Mouse (Mus musculus) stomach, postnatal 0 days (tissue): ENCODE data around the gene Ptprm. TPM values are rescaled to one million over a fixed set of nuclear protein-coding genes. Genes with fewer than 3 reads are reported as not detected.

Experiments used
- ATAC-seq: fragments of 200-750 bp; cut with Nextera tagmentation; 2 replicates; pipeline ENCODE4 v1.8.0; 2017; ENCODE audit not compliant: low FRiP score, low TSS enrichment
- DNase-seq: peaks from one replicate; pipeline ENCODE4 v3.0.0-alpha.2; 2016; ENCODE audit warnings: low spot score
- H3K27ac ChIP-seq: fragments of 300-500 bp; sonication (generic); replicated peaks from 2 replicates; pipeline ENCODE4 v1.5.1; 2014; ENCODE audit warnings: mild to moderate bottlenecking, control low read depth
- H3K27me3 ChIP-seq: fragments of 300-500 bp; sonication (generic); 2 replicates; pipeline ENCODE4 v1.6.1; 2014; ENCODE audit warnings: low read length; ENCODE audit not compliant: control insufficient read depth, insufficient read depth
- H3K36me3 ChIP-seq: fragments of 300-500 bp; sonication (generic); 2 replicates; pipeline ENCODE4 v1.6.1; 2014; ENCODE audit warnings: low read length, mixed read lengths; ENCODE audit not compliant: control insufficient read depth, insufficient read depth
- H3K4me1 ChIP-seq: fragments of 300-500 bp; sonication (generic); replicated peaks from 2 replicates; pipeline ENCODE4 v1.6.1; 2014; ENCODE audit warnings: antibody characterized with exemption; ENCODE audit not compliant: control insufficient read depth, insufficient read depth
- H3K4me2 ChIP-seq: fragments of 300-500 bp; sonication (generic); replicated peaks from 2 replicates; pipeline ENCODE4 v1.6.1; 2014; ENCODE audit warnings: low read depth, mild to moderate bottlenecking, control low read depth, moderate library complexity
- H3K4me3 ChIP-seq: fragments of 300-500 bp; sonication (generic); 2 replicates; pipeline ENCODE4 v1.5.1; 2014; ENCODE audit warnings: low read depth, low read length, control low read depth
- H3K9ac ChIP-seq: fragments of 300-500 bp; sonication (generic); 2 replicates; pipeline ENCODE4 v1.6.1; 2014; ENCODE audit warnings: mild to moderate bottlenecking, low read length, control low read depth, mixed read lengths
- H3K9me3 ChIP-seq: fragments of 300-500 bp; sonication (generic); 2 replicates; pipeline ENCODE4 v1.6.1; 2016; ENCODE audit warnings: low read length; ENCODE audit not compliant: control insufficient read depth
- CTCF ChIP-seq: IDR thresholded peaks from 2 replicates; pipeline ENCODE4 v1.5.1; 2016; ENCODE audit warnings: antibody characterized with exemption, low read depth, mild to moderate bottlenecking, moderate library complexity
- EP300 ChIP-seq: optimal IDR thresholded peaks from 2 replicates; pipeline ENCODE3; 2016; ENCODE audit warnings: antibody characterized with exemption
- WGBS: fragments of 180-500 bp; shearing (Covaris S2); extraction: QIAGEN DNeasy Blood & Tissue Kit; methylation state at CpG from one replicate; pipeline ENCODE4 v1.1.7; 2014; 5-methylcytosine and 5-hydroxymethylcytosine counted together
- polyA plus RNA-seq: library from polyadenylated mRNA; unstranded; fragments of >200 nt; fragmentation: Nextera tagmentation; extraction: Ambion mirVana; gene quantifications from 2 replicates; pipeline ENCODE4 v1.2.1, GENCODE M21; 2015

Ptprm gene
- polyA plus RNA-seq, 1 experiment from 2014 or later = 3.6 TPM

- no peaks in the 10 kb centered on the region for H3K27me3 ChIP-seq
- H3K4me1 ChIP-seq = no peaks in the 10 kb centered on the region
- H3K4me3 ChIP-seq = no peak overlapping the region
- 84% methylated on average over 5 of the region's 5 CpGs for WGBS
- no peak overlapping the region for H3K27ac ChIP-seq
- ATAC-seq (no peak), DNase-seq (no peak)
- H3K9me3 ChIP-seq = no peaks in the 10 kb centered on the region
- no peak overlapping the region for H3K4me2 ChIP-seq
- no peak for TF ChIP-seq EP300
- no peak for TF ChIP-seq CTCF
- H3K9ac ChIP-seq = no peak overlapping the region
- H3K36me3 ChIP-seq = no peaks in the 10 kb centered on the region
Measured at GRCm38 (mm10) chr17:66976490-66976889, 377.8 kb downstream of the Ptprm start.

- DNase-seq (no peak), ATAC-seq (no peak)
- no peak for TF ChIP-seq CTCF
- no peak for TF ChIP-seq EP300
- no peaks in the 10 kb centered on the region for H3K9me3 ChIP-seq
- H3K4me2 ChIP-seq = no peak overlapping the region
- H3K36me3 ChIP-seq = no peaks in the 10 kb centered on the region
- H3K27ac ChIP-seq = no peak overlapping the region
- no peak overlapping the region for H3K4me3 ChIP-seq
- H3K4me1 ChIP-seq = no peaks in the 10 kb centered on the region
- H3K27me3 ChIP-seq = no peaks in the 10 kb centered on the region
- 58% methylated on average over 3 of the region's 3 CpGs for WGBS
- H3K9ac ChIP-seq = no peak overlapping the region
Measured at GRCm38 (mm10) chr17:66972976-66973375, 381.3 kb downstream of the Ptprm start.

- 65% methylated on average over 5 of the region's 5 CpGs for WGBS
- no peaks in the 10 kb centered on the region for H3K4me1 ChIP-seq
Measured at GRCm38 (mm10) chr17:66960986-66961385, 393.3 kb downstream of the Ptprm start.

GRCm38 (mm10) chr17:66960557-66960956 lies 393.7 kb downstream of the Ptprm start:
- Histone ChIP-seq H3K4me2 (no peak overlapping the region), H3K4me3 (no peak overlapping the region), H3K4me1 (no peaks in the 10 kb centered on the region), H3K36me3 (no peaks in the 10 kb centered on the region), H3K9ac (no peak overlapping the region), H3K27me3 (no peaks in the 10 kb centered on the region), H3K27ac (no peak overlapping the region), H3K9me3 (no peaks in the 10 kb centered on the region)
- 81% methylated on average over 6 of the region's 6 CpGs for WGBS
- ATAC-seq (no peak), DNase-seq (no peak)
- TF ChIP-seq EP300 (no peak), CTCF (no peak)

More at GRCm38 (mm10) chr17:66960986-66961385, 393.3 kb downstream of the Ptprm start:
- no peak for DNase-seq
- Histone ChIP-seq H3K4me2 (no peak overlapping the region), H3K27ac (no peak overlapping the region), H3K9me3 (no peaks in the 10 kb centered on the region), H3K36me3 (no peaks in the 10 kb centered on the region), H3K4me3 (no peak overlapping the region), H3K27me3 (no peaks in the 10 kb centered on the region), H3K9ac (no peak overlapping the region)
- TF ChIP-seq EP300 (no peak), CTCF (no peak)
- ATAC-seq = no peak

GRCm38 (mm10) chr17:66959815-66960214 lies 394.4 kb downstream of the Ptprm start:
- DNase-seq = no peak
- Histone ChIP-seq H3K4me3 (no peak overlapping the region), H3K9me3 (no peaks in the 10 kb centered on the region), H3K27me3 (no peaks in the 10 kb centered on the region), H3K4me1 (no peaks in the 10 kb centered on the region), H3K9ac (no peak overlapping the region), H3K36me3 (no peaks in the 10 kb centered on the region), H3K27ac (no peak overlapping the region), H3K4me2 (no peak overlapping the region)
- no peak for TF ChIP-seq EP300
- TF ChIP-seq CTCF = no peak
- no peak for ATAC-seq
- 91% methylated on average over 2 of the region's 2 CpGs for WGBS

GRCm38 (mm10) chr17:66958766-66959165 lies 395.5 kb downstream of the Ptprm start:
- no peak overlapping the region for H3K27ac ChIP-seq
- H3K9me3 ChIP-seq = no peaks in the 10 kb centered on the region
- no peaks in the 10 kb centered on the region for H3K36me3 ChIP-seq
- no peak overlapping the region for H3K4me2 ChIP-seq
- TF ChIP-seq CTCF = no peak
- no peak for TF ChIP-seq EP300
- H3K9ac ChIP-seq = no peak overlapping the region
- no peak overlapping the region for H3K4me3 ChIP-seq
- no peak for DNase-seq
- ATAC-seq = no peak
- H3K27me3 ChIP-seq = no peaks in the 10 kb centered on the region
- no peaks in the 10 kb centered on the region for H3K4me1 ChIP-seq
- WGBS = 62% methylated on average over 2 of the region's 2 CpGs
